Mouse (Mus musculus): ENCODE data around the gene Abca1.

DNA sequence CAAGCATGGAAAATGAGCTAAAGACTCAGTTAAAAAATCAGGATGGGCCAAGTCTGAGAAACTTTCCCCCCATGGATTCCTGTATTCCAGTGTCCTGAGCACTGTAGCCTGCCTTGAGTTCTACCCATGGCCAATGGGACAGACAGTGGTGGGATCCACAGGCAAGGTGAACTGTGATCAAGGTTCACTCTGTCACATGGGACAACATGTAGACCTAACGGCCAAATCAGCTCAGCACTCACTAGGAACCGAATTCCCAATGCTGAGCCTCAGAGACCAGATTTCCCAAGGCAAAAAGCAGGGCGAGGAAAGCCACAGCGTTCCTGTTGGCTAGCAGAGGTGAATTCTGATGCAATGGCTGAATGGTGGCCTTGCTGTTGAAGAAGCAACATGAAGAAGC, 64.8 kb downstream of the Abca1 start:
- TF ChIP-seq CTCF (conservative IDR thresholded peaks at IDR 0.05; ENCODE audit: low read length) (no peak), POU5F1 (IDR thresholded peaks at IDR 0.05; ENCODE audit: borderline replicate concordance, low read length) (no peak)

Data from E14TG2a.4 (cell line).